Mouse (Mus musculus): ENCODE results near the gene Cttnbp2nl.

The Cttnbp2nl gene

DNA sequence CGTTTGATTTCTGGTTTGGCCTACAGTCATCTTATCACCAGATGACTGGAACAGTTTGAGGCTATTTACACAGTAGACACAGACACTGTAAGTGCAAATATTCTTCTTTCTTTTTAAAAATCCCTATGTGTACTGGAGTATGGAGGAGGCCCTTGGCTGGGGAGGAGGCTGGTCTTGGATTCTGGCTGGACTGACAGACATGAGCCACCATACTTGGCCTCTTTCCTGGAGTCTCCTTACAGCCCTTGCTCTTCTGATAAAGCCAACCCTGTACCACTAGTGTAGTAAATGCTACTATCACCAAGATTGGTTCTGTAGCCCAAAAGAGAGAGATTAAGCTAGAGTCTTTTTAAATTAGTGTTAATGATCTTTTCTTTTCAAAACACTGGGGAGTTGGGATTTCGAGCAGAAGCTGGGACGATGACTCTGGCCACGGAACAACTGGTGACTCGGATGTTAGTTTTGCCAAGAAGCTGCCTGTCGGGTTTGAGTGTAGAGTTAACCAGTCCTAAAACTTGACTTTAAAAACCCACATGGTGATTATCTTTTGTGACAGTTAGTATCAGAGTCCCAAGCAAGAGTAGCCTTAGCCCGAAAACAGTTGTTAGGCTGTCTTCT, 40.1 kb downstream of the Cttnbp2nl start:
- no peak for DNase-seq

DNA sequence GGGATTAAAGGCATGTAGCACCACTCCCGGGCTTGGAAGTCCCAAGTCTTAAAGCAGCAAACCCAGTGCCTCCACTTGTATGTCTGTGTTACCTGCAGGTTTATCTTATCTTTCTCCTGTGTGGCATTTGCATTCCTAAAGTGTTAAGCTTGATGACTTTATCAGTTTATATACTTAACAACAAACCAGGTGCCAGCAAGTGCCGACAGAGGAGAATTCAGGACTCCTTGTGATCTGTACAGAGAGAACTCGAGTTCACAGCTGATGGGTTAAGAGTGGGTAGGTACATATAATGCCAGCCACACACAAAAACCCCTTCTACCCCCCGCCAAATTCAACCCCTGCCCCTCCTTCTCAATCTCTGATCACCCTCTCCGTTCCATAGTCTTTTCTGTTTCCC, 41.1 kb downstream of the Cttnbp2nl start:
- DNase-seq = no peak

DNA sequence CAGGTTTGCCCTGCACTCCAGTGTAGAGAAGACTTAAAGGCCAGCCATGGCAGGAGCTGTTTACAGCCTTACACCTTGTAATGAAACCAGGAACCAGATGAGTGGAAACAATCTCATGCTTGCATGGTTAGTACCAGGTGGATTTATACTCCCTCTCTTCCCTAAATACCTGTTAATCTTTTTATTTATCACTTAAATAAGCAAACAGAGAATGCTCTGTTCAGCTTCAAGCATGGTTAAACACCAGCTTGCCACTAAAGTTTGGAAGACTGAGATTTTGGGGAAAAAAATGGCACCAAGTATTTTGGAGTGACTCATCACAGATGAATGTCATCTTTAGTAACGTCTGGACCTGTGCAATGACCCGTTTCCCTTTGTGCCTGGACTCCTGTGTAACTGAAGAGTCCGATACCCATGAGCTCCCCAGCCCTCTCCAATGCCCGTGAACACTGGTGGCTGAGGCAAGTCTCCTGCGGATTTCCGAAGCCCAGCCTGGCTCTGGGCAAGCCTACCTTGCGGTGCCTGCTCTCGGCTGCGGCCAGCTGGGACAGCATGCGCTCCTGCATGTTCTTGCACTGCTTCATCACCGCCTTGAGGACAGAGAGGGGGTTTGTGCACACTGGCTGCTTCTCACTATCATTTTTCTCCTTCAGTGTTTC, 42.1 kb downstream of the Cttnbp2nl start:
- no peak for DNase-seq

DNA sequence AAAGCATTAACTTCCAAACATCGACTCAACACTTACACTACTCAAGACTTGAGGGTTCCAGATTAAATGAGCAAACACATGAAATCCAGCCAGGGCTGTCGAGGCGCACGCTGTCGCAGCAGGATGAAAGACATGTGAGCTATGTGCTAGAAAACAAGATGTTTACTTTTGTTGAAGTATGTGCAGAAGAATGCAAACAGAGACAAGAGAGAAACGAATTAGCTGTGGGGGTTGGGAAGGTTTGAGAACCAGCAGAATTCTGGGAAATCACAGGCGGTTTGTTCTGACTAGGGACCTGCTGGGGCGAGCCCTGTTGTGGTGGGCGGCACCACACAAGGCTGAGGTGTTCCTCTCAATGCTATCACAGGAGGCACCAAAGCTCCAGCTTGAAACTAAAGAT, 44.9 kb downstream of the Cttnbp2nl start:
- no peak for DNase-seq

DNA sequence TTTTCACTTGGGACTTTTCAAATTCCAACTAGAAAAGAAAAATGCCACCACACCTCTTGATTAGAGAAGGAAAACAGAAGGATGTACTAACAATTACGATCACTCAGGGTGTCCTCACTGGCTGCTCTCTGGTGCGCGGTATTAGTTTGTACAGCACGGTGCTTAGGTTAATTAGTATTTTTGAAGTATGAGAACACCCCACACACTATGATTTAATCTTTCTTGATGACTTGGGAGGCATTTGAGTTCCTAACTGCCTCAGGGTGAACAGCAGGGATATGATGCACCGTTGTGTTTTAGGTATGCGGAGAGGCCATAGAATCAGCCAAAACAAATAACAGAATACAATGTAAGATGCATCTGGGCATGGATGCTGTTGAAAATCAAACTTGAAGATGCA, 46.8 kb downstream of the Cttnbp2nl start:
- DNase-seq = no peak

DNA sequence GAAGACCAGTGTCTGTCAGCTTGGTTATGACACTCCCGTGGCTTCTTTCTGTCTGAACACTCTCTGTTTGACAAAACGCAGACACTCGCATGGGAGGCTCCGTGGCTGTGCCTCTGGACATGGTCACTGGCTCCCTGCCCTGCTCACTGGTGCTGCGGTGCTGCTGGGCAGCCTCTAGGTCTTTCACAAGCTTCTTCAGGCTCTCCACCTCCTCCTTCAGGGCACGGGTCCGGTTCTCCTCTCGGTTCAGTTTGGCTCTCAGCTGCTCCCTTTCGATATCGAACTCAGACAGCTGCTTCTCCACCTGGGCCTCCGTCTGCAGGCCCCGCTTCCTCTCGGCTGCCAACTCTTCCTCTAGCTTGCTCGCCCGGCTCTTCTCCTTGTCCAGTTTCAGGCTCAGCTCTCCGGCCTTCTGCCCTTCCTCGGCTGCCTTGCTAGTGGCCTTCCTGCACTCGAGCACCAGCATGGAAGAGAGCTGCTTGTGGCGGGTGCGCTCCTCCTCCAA, 47.3 kb downstream of the Cttnbp2nl start:
- no peak for DNase-seq

DNA sequence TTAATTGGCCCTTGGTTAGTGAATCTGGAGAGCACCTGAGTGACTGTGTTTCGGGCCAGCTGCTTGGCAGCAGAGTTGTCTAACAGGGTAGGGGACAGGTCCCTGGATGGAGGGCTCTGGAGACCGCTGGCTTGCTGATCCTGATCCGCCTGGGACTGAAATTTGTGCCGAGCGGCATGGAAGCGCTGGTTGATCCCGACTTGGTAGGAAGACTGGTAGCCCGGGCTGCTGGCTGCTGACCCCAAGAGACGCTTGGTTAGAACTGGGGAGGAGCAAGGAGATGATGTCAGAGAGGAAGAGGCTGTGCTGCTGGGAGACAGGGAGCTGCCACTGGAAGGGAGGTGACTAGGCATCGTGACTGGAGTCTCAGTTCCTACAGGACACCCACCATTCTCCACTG, 47.9 kb downstream of the Cttnbp2nl start:
- no peak for DNase-seq

DNA sequence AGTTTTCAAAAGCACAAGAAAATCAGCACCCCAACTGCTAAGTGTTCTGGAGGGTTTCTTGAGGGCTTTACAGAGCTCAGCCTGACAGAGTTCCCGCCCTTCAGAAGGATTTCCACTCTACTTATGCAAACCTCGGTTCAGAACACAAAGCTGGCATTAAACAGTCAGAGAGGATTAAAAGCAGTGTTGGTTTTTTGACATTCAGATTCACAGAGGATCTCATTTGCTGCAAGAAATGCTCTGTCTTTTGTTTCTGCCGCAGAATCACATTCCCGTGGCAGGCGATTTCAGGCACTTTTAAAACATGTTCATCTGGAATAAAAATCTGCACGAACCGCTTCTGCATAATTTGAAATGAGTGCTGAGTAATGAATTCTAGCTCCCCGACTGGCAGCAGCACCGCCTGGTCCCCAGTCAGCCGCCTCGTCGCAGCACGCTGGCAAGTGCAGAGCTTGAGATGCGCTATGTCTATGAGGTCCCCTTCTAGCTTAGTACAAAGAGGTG, 48.9 kb downstream of the Cttnbp2nl start:
- DNase-seq = no peak

DNA sequence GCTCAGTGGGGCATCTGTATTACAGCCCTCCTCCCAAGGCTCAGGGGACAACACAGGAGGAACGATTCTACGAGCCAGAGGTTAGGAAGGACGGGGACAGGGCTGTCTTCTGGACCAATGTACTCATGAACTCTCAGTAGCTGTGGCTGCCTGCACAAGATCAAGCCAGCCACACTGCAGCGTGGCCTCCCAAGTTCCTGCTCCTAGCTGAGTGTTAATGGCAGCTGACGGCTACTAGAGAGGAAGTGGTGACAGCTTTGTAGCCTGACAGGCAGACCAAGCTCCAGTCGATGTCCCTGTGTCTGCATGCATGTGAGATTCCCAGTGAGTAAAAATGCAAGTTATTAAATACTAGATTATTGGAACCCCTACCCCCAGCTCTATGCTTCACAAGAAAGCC, 51.6 kb downstream of the Cttnbp2nl start:
- DNase-seq = no peak

DNA sequence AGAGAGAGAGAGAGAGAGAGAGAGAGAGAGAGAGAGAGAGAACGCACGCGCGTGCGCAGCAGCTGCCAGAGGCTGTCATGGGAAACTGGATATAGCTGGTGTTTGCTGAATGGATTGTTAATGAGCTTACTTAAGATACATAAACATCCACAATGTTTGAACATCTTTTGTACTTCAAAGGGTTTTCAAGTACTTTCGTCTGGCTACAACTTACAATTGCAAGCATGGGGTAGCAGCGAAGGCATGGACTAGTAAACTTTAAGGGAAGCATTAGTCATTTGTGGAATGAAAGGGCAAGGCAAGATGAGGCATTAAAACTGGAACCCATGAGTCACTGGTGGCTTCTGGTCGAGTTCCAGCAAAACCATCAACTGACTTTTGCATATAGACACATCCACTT, 52.4 kb downstream of the Cttnbp2nl start:
- DNase-seq = no peak

DNA sequence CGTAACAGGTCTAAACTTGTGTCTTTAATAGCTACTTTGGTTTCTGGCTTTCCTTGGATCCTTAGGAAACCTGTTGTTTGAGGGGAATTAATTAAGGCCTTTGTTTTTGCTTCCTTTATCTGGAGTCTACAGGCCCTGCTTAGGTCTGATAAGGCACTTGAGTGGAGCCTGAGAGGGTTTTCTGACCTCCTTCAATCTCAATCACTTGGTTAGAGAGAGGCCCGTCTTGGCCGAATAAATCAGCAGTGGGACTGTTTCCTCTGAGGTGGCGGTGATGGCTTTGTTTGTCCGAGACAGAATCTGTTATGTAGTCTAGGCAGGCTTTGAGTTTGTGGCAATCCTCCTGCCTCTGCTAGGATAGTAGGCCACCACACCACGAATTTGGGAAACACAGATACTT, 55.4 kb downstream of the Cttnbp2nl start:
- DNase-seq = no peak

DNA sequence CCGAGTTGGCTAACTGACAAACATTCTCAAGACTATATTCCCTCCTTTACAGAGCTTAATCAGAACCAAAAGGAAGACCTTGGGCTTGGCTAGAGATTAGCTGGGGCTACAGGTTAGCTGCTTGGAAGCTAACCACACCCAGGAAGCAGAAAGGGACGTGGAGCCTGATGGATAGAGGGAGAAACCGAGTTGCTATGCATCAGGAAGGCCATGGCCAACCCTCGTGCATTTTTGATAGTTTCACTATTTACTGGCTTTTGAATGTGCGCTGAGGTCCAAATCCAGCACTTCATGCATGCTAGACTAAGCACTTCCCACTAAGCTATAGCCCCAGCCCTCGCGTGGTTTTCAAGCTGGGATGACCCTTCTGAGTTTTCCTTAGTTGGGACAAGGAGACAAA, 57.2 kb downstream of the Cttnbp2nl start:
- DNase-seq = no peak

DNA sequence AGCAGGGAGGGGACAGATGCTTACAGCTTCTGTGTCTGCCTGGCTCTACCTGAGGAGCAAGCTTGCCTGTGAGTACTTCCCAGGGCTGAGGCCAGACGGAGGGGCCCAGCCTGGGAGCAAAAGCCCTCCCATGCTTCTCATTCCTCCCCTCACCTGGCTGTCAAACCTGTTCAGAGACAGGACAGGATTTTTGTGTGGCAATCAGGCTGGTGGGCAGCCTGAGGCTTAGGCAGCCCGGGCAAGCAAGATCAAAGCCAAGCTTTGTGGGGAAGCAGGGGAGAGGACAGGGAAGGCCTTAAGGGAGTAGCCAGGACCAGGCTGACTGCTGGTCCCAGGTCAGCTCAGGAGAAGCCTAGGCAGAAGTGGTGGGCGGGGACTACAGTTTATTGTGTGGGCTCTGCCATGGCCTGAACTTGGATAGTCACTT, 58.5 kb downstream of the Cttnbp2nl start:
- no peak for DNase-seq

DNA sequence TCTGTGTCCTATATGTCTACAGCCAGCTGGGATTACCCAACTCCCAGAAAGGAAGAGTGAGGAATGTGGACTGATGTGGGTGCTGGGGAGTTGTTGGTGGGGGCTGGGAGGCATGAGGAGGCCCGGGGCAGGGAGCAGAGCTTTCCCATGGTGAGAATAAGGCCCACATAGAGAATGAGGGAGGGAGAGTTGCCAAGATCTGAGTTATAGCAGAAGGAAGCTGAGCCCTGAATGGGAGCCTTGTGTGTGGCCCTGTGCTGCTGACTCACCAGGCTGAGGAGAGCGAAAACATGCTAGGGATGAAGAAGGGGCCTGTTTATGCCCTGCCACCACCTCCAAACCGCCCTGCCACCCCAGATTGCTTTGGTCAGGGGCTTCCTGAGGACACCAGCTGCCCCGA, 59.1 kb downstream of the Cttnbp2nl start:
- DNase-seq = no peak

DNA sequence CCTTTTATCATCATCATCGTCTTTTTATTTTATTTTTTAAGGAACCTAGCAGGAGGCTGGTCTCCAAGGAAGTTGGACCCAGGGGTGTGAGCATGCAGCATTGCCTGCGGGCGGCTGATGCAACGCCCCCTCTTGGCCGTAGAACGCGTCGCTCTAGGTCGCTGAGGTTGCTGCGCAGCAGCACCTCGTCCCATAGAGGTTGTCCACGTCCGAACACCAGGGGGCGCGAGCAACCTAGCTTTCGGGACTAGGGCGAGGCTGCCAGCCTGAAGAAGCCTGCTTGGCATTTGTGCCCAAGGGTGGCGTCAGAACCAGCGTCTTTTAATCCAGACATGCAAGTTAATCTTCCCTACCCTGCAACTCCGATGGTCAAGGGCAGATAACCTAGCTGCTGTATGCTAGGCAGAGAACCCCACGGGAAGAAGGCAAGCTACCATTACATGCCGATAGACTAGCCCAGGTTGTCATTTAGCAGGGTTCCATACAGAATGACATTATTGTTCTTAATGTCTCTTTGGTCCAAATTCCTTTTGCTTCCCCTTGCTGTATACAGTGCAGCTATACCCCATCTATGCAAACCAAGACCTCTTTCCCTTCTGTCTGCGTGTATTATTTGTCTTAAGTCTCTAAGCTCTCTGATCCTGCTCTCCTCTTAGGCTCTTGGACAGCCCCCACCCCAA, 60.1 kb downstream of the Cttnbp2nl start:
- peak; percentile 89 to 97 for DNase-seq

DNA sequence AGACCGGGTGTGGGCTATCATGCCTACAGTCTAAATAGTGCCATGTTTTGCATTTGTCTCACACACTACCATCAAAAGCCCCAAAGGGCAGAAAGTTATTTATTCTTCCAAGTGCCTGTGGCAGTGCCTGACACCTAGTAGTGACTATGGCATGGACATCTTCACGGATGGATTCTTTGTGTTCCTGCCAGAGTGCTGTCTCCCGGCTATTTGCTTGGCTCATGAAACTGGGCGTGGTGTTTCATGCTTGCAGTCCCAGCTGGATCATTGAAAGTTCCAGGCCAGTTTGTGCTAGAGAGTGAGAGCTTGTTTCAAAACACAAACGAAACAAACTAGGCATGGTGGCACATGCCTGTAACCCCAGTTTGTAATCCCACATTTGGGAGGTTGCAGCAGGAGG, 61.2 kb downstream of the Cttnbp2nl start:
- DNase-seq = no peak

DNA sequence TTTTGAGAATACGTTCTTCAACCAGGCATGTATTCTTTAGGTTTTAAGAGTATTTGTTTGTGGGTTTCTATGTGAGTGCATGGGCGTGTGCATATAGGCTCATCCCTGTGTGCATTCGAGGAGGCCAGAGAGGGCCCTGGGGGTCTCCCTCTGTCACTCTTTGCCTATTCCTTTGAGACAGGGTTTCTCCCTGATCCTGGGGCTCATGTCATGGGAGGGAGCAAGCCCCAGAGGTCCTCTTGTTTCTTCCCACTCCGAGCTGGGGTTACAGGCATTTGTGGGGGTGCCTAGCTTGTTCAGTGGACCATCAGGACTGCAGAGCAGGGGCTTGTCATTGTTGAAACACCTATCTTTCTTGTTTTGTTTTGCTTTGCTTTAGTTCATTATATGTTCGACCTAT, 65.1 kb downstream of the Cttnbp2nl start:
- no peak for DNase-seq

DNA sequence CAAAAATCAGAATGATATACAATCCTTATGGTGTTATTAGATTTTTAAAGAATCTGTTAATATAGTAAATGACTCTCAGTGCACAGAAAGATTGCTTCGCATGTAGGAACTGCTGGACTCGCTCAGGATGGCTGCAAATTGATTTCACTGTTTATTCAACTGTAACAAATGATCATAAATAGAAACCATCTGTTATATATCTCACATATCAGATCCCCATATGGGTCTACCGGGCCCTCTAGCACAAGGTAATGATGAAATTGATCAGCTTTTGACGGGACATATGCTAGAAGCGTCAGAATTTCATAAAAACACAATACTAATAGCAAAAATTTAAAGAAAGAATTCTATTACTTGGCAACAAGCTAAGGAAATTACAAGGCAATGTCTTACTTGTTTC, 73.2 kb downstream of the Cttnbp2nl start:
- DNase-seq = no peak

DNA sequence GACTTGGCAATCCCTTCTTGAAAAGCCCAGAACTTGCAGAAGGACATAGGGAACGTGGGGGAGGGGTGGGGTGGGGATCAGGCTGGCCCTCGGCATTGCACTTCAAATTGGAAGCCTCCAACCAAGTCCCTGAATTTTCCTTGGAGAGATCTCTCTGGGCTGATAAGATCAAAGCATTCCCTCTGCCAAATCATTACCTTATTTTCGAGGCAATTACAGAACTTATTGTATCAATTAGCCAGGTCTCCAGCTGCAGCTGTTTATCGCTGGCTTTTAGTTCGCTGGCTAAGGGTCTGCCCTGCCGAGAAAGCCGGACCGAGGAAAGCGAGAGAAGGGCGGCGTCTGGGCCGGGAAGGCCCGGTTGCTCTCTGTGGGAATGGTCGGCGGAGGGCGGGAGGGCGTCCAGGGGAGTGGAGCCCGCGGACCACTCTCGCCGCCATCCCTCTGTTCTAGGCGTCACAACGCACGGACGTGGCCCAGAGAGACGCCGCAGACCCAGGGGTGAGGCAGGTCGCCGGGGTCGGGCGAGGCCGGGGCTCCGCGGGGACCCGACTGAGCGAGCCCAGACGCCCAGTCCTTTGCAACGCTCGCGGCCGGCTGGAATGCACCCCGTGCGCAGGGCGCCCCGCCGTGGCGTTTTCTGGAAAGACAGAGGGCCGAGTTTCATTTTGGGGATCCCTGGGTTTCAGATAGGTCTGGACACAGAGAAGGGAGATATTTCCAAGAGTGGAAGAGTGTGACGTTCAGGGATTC, 85.2 kb downstream of the Cttnbp2nl start:
- peak; percentile 81 to 95 for DNase-seq

DNA sequence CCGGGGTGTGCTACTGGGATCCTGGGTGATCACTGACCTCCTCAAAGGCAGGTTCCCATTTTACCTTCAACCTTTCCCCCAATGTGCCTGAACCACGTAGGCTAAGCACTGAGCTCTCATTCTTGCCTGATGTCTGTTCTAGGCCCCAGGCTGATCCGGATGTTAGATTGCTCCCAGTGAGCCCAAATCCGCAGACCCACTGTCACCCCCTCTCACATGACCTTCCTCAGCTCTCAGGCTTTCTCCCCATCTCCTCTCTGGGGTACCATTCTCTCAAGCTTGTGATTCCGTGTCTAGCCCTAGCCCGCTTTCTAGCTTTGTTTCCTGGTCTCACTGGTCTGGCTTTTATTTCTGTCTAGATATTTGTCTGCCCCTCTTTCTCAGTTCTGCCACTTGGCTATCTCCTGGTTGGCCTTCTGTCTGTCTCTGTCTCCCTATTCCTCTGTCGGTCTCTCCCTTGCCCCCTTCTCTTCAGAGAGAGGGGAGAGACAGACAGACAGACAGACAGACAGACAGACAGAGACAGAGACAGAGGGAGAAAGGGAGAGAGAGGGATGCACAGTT, 86.9 kb downstream of the Cttnbp2nl start:
- DNase-seq = no peak

DNA sequence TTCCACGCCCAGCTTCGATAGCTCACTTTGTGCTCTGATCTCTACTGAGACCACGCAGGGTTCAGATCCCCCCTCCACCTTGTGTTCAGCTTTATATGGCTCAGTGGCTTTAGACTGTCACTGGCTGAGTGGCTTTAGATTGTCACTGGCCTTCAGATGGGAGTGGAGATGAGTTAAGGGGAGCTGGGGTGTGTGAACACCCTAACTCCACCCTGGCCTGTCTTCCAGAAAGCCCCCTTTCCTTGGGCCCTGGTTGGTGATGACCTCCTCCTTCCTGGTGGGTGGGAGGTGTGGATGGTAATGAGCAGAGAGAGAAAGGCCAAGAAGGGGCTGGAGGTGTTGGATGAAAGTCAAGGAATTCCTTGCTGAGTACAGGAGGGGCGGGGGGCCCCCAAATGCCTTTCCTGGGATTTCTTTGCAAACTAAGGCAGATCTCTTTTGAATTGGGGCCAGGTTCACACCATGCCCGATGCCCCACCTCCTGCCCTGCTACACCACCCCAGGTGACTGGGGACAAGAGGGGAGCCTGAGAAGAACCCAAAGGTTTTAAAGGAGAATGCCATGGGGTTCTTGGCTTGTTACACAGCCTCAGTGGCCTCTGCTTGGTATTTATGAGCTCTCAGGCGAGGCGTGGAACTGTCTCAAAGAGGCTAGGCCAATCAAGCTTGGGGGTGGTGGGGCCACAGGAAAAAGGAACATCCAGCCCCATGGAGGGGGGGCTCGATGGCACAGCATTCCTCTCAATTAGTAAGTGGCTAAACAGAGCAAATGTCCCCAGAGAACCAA, 87.7 kb downstream of the Cttnbp2nl start:
- DNase-seq = no peak
